Mouse (Mus musculus) embryonic facial prominence, embryonic 12.5 days (tissue): ENCODE results near the gene Ano2. TPM values are rescaled to one million over a fixed set of nuclear protein-coding genes. Genes with fewer than 3 reads are reported as not detected.

Source experiments
- ATAC-seq: fragments of 200-750 bp; cut with Nextera tagmentation; 2 replicates; pipeline ENCODE4 v1.8.0; 2017; ENCODE audit not compliant: insufficient number of reproducible peaks, insufficient read depth, low FRiP score, low TSS enrichment
- H3K27ac ChIP-seq: fragments of 300-500 bp; sonication (generic); 2 replicates; pipeline ENCODE4 v1.5.1; 2016; ENCODE audit warnings: mild to moderate bottlenecking
- H3K27me3 ChIP-seq: fragments of 300-500 bp; sonication (generic); 2 replicates; pipeline ENCODE4 v1.6.1; 2016; ENCODE audit warnings: mild to moderate bottlenecking, moderate library complexity
- H3K36me3 ChIP-seq: fragments of 300-500 bp; sonication (generic); 2 replicates; pipeline ENCODE4 v1.6.1; 2016; ENCODE audit warnings: mild to moderate bottlenecking
- H3K4me1 ChIP-seq: fragments of 300-500 bp; sonication (generic); 2 replicates; pipeline ENCODE4 v1.6.1; 2016
- H3K4me2 ChIP-seq: fragments of 300-500 bp; sonication (generic); replicated peaks from 2 replicates; pipeline ENCODE4 v1.6.1; 2016; ENCODE audit warnings: mild to moderate bottlenecking, moderate library complexity
- H3K4me3 ChIP-seq: fragments of 300-500 bp; sonication (generic); 2 replicates; pipeline ENCODE4 v1.5.1; 2016; ENCODE audit warnings: mild to moderate bottlenecking
- H3K9ac ChIP-seq: fragments of 300-500 bp; sonication (generic); 2 replicates; pipeline ENCODE4 v1.6.1; 2016; ENCODE audit warnings: mild to moderate bottlenecking, moderate library complexity
- H3K9me3 ChIP-seq: fragments of 300-500 bp; sonication (generic); 2 replicates; pipeline ENCODE4 v1.6.1; 2016; ENCODE audit warnings: mild to moderate bottlenecking, moderate library complexity
- WGBS: fragments of 180-500 bp; shearing (Covaris S2); methylation state at CpG from one replicate; pipeline ENCODE4 v1.1.7; 2016; 5-methylcytosine and 5-hydroxymethylcytosine counted together
- polyA plus RNA-seq: library from polyadenylated mRNA; unstranded; fragments of >200 nt; fragmentation: Nextera tagmentation; extraction: Ambion mirVana; gene quantifications from 2 replicates; pipeline ENCODE4 v1.2.1, GENCODE M21; 2016

Gene Ano2
- polyA plus RNA-seq, 1 experiment from 2014 or later = 0.35 TPM

DNA sequence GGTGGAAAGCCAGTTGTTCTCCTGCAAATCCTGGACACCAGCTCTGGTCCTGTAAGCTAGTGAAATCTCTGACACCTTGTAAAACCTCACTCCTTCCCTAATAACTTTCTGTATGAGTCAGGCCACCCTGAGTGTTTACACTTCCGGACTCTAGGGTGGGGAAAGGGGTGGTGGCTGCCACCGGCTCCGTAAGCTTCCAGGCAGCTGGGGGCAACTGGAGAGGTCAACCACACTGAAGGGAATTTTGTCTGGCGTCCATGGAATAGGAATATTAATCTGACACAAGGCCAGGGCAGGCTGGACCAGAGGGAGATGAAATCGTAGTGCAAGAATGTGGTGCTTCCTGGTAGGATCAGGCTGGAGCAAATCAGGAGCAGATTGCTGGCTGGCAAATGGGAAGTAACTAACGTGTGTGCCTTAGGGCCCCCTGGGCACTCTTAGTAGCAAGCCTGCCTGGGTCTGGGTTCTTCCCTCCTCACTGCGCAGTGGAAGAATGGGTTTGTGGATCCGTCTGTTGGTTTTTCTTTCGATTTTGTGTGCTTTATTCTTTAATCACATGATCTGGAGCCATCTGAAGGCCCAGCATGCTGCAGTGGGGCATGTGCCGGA, 57.2 kb downstream of the Ano2 start:
- peaks cover 16% of the 10 kb centered on the region; the same call in 1 of the 2 replicates for H3K4me1 ChIP-seq
- no peak overlapping the region for H3K27ac ChIP-seq
- 41% methylated on average over 10 of the region's 10 CpGs for WGBS
- H3K9me3 ChIP-seq = no peaks in the 10 kb centered on the region
- H3K4me3 ChIP-seq = no peak overlapping the region
- no peak for ATAC-seq
- H3K36me3 ChIP-seq = no peaks in the 10 kb centered on the region
- no peak overlapping the region for H3K4me2 ChIP-seq
- no peak overlapping the region for H3K9ac ChIP-seq
- no peaks in the 10 kb centered on the region for H3K27me3 ChIP-seq

DNA sequence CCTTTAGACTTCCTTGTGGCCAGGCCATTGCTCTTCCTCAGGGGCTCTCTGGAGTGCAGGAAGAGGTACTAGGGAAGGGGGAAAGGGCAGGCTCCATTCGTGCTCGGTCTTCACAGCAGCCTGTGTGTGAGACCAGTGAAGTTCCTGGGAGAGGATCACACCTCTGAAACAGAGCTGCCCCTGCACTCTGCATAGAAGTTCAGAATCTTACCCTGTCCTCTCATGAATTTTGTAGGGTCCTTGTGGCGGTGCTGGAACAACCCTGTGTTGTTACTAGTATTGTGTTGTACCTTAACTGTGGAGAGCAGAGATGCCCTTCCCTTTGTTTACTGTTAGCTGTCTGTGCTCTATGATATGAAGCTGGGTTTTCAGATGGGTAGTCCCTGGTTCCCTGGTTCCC, 58.4 kb downstream of the Ano2 start:
- Histone ChIP-seq H3K27ac (no peak overlapping the region), H3K9me3 (no peaks in the 10 kb centered on the region), H3K4me1 (peaks cover 16% of the 10 kb centered on the region; the same call in 1 of the 2 replicates), H3K9ac (no peak overlapping the region), H3K27me3 (no peaks in the 10 kb centered on the region), H3K4me3 (no peak overlapping the region), H3K36me3 (no peaks in the 10 kb centered on the region), H3K4me2 (no peak overlapping the region)
- ATAC-seq = no peak
- 61% methylated on average over 3 of the region's 3 CpGs for WGBS

GRCm38 (mm10) chr6:125762851-125763519, 72.8 kb downstream of the Ano2 start:
- WGBS = 64% methylated on average over 11 of the region's 11 CpGs
- no peak for ATAC-seq
- H3K9ac ChIP-seq = no peak overlapping the region
- no peak overlapping the region for H3K4me3 ChIP-seq
- no peak overlapping the region for H3K4me2 ChIP-seq
- H3K9me3 ChIP-seq = no peaks in the 10 kb centered on the region
- H3K27ac ChIP-seq = no peak overlapping the region
- no peaks in the 10 kb centered on the region for H3K36me3 ChIP-seq
- H3K4me1 ChIP-seq = no peaks in the 10 kb centered on the region
- H3K27me3 ChIP-seq = no peaks in the 10 kb centered on the region

- Histone ChIP-seq H3K4me1 (peaks cover 5% of the 10 kb centered on the region; the same call in 1 of the 2 replicates), H3K4me3 (no peak overlapping the region), H3K9me3 (no peaks in the 10 kb centered on the region), H3K4me2 (no peak overlapping the region), H3K36me3 (no peaks in the 10 kb centered on the region), H3K27me3 (no peaks in the 10 kb centered on the region), H3K9ac (no peak overlapping the region), H3K27ac (no peak overlapping the region)
- WGBS = 16% methylated on average over 5 of the region's 5 CpGs
- no peak for ATAC-seq
These were observed 83.0 kb downstream of the Ano2 start for GRCm38 (mm10) chr6:125773256-125773655.

GRCm38 (mm10) chr6:125776291-125776690, 86.1 kb downstream of the Ano2 start:
- Histone ChIP-seq H3K4me1 (peaks cover 5% of the 10 kb centered on the region; the same call in 1 of the 2 replicates), H3K4me2 (no peak overlapping the region), H3K4me3 (no peak overlapping the region), H3K36me3 (no peaks in the 10 kb centered on the region), H3K27ac (no peak overlapping the region), H3K9me3 (no peaks in the 10 kb centered on the region), H3K9ac (no peak overlapping the region), H3K27me3 (no peaks in the 10 kb centered on the region)
- 82% methylated on average over 5 of the region's 5 CpGs for WGBS
- no peak for ATAC-seq

DNA sequence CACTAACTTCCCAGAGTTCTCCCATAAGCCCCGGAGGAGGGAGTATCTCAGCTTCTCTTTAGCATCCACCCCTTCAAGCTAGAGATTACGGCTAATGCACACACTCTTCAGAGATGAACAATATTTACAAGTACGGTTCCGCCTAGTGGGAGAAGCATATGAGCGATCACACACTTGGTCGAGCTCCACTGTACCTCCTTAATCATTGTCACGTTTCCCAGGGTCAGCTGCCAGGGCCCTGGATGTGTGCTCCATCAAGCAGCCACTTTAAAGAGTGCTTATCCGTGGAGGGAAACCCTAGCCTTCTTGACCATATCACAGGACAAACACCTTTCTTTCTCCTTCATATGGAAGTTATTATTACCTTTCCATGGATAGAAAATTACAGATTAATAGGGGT, 112.7 kb downstream of the Ano2 start:
- no peak overlapping the region for H3K27ac ChIP-seq

DNA sequence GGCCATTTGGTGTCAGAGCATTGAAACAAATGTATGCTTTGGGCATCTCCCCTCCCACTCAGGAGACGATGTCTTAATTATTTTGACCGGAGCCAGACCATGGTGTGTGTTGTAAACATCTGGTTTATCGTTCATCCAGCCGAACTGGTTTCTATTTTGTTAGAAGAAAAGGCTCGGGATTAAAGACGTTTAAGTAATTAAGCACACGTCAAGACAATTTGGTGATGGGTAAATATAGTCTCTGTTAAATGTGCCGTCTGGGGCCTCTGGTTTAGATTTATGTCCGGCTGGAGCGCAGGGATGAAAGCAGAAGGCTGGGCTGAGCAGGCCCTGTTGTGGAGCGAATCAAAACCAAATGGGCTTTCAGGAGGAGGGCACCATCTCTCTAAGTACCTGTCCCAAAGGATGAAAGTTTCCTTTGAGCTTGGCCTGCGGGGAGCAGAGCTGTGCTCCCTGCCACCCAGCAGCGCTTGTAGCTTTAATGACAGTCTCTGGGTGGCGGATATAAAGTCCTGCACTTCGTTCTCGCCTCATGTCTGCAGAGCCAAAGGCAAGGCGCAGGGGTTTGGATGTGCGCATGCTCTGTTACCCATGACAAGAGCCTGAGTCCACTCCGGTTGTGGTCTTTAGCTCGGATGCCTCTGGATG, 113.3 kb downstream of the Ano2 start:
- Histone ChIP-seq H3K27ac (peak overlapping the region; percentile 69), H3K9ac (no peak overlapping the region; the same call in 1 of the 2 replicates), H3K4me3 (no peak overlapping the region), H3K9me3 (no peaks in the 10 kb centered on the region), H3K27me3 (no peaks in the 10 kb centered on the region), H3K4me2 (peak overlapping the region; percentile 34), H3K36me3 (no peaks in the 10 kb centered on the region), H3K4me1 (peaks cover 38% of the 10 kb centered on the region)
- 0 out of 2 replicates have a peak, but pooled peaks have one; percentile 74 for ATAC-seq
- 11% methylated on average over 20 of the region's 20 CpGs for WGBS

More for the DNA sequence above, 112.7 kb downstream of the Ano2 start:
- Histone ChIP-seq H3K9me3 (no peaks in the 10 kb centered on the region), H3K4me2 (peak overlapping the region; percentile 34; the same call in 1 of the 2 replicates), H3K36me3 (no peaks in the 10 kb centered on the region), H3K4me1 (peaks cover 36% of the 10 kb centered on the region), H3K9ac (no peak overlapping the region), H3K4me3 (no peak overlapping the region), H3K27me3 (no peaks in the 10 kb centered on the region)
- WGBS = 37% methylated on average over 8 of the region's 8 CpGs
- no peak for ATAC-seq

DNA sequence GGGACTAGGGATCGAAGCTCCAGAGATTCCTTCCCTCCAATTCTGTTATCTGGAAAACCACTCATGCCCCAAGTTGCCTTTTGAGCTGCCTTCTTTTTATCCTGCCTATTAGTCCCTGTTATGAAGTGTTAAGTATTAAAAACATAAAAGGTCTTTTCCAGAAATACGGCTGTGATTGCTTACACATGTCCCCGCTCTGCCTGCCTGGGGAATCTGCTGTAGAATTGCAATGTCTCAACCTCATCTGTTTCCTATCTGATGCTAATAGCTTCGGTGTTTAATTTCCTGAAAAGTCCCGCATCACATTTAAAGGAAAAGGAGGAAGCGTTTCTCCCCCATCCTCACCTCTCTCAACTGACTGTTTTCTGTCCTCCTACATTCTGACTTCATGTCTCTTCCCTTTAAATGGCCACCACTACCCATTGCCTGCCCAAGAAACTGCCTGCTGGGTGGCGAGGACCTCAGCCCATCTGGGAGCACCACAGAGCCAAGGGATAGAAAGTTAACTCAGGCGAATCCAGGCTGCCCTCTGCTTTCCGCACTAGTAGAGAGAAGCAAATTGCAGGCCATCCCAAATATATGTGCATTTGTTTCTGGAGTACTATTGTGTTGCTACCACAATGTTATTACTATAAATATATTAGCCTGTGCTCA, 118.9 kb downstream of the Ano2 start:
- no peaks in the 10 kb centered on the region for H3K36me3 ChIP-seq
- WGBS = 21% methylated on average over 9 of the region's 9 CpGs
- no peak overlapping the region for H3K9ac ChIP-seq
- H3K27me3 ChIP-seq = no peaks in the 10 kb centered on the region
- H3K27ac ChIP-seq = peak overlapping the region; percentile 67
- ATAC-seq = no peak
- peak overlapping the region; percentile 15; the same call in 1 of the 2 replicates for H3K4me2 ChIP-seq
- no peak overlapping the region for H3K4me3 ChIP-seq
- no peaks in the 10 kb centered on the region for H3K9me3 ChIP-seq
- H3K4me1 ChIP-seq = peaks cover 44% of the 10 kb centered on the region

GRCm38 (mm10) chr6:125811395-125811794, 121.2 kb downstream of the Ano2 start:
- Histone ChIP-seq H3K36me3 (no peaks in the 10 kb centered on the region), H3K9ac (no peak overlapping the region), H3K4me1 (peaks cover 27% of the 10 kb centered on the region), H3K27ac (no peak overlapping the region), H3K27me3 (no peaks in the 10 kb centered on the region), H3K4me2 (no peak overlapping the region), H3K4me3 (no peak overlapping the region), H3K9me3 (no peaks in the 10 kb centered on the region)
- ATAC-seq = no peak
- WGBS = 11% methylated on average over 2 of the region's 2 CpGs

GRCm38 (mm10) chr6:125838121-125838520, 147.9 kb downstream of the Ano2 start:
- WGBS = 49% methylated on average over 4 of the region's 4 CpGs
- no peak overlapping the region for H3K4me2 ChIP-seq
- H3K4me3 ChIP-seq = no peak overlapping the region
- H3K9me3 ChIP-seq = no peaks in the 10 kb centered on the region
- no peaks in the 10 kb centered on the region for H3K4me1 ChIP-seq
- no peak overlapping the region for H3K27ac ChIP-seq
- H3K27me3 ChIP-seq = no peaks in the 10 kb centered on the region
- no peak overlapping the region for H3K9ac ChIP-seq
- H3K36me3 ChIP-seq = no peaks in the 10 kb centered on the region
- no peak for ATAC-seq

- ATAC-seq = no peak
- Histone ChIP-seq H3K9me3 (no peaks in the 10 kb centered on the region), H3K9ac (no peak overlapping the region), H3K4me3 (no peak overlapping the region), H3K27ac (no peak overlapping the region), H3K4me1 (no peaks in the 10 kb centered on the region), H3K4me2 (no peak overlapping the region), H3K36me3 (no peaks in the 10 kb centered on the region), H3K27me3 (no peaks in the 10 kb centered on the region)
- 83% methylated on average over 3 of the region's 3 CpGs for whole genome bisulfite sequencing
These were observed 151.1 kb downstream of the Ano2 start for GRCm38 (mm10) chr6:125841284-125841683.
